Mouse (Mus musculus): ENCODE data around the gene Mcm9. TPM values are rescaled to one million over a fixed set of nuclear protein-coding genes. Genes with fewer than 3 reads are reported as not detected.

Mcm9 gene
- polyA plus RNA-seq, 1 experiment: not detected

- Histone ChIP-seq H3K4me1 (ENCODE audit: control insufficient read depth, insufficient read depth, low read length) (no peaks in the 10 kb centered on the region), H3K4me3 (ENCODE audit: insufficient read depth, low read depth, low read length) (no peak overlapping the region), H3K27ac (ENCODE audit: insufficient read depth, low read depth, low read length) (no peak overlapping the region)
- WGBS: 88% methylated on average over 5 of the region's 5 CpGs
- TF ChIP-seq POLR2A (IDR thresholded peaks at IDR 0.05; ENCODE audit: insufficient read depth, low read depth, low read length) (no peak), CTCF (IDR thresholded peaks at IDR 0.05; ENCODE audit: insufficient read depth, low read depth, low read length) (no peak)
Observed at GRCm38 (mm10) chr10:53532297-53532696, 97.9 kb downstream of the Mcm9 start.

- Histone ChIP-seq H3K4me1 (ENCODE audit: control insufficient read depth, insufficient read depth, low read length) (no peaks in the 10 kb centered on the region), H3K4me3 (ENCODE audit: insufficient read depth, low read depth, low read length) (no peak overlapping the region), H3K27ac (ENCODE audit: insufficient read depth, low read depth, low read length) (no peak overlapping the region)
- no peak for TF ChIP-seq POLR2A (IDR thresholded peaks at IDR 0.05; ENCODE audit: insufficient read depth, low read depth, low read length)
- no peak for TF ChIP-seq CTCF (IDR thresholded peaks at IDR 0.05; ENCODE audit: insufficient read depth, low read depth, low read length)
- 30% methylated on average over 6 of the region's 6 CpGs for WGBS
Observed at GRCm38 (mm10) chr10:53527838-53528773, 102.1 kb downstream of the Mcm9 start.

GRCm38 (mm10) chr10:53527344-53527743, 102.9 kb downstream of the Mcm9 start:
- 77% methylated on average over 3 of the region's 3 CpGs for WGBS
- H3K27ac ChIP-seq (ENCODE audit: insufficient read depth, low read depth, low read length): no peak overlapping the region
- no peaks in the 10 kb centered on the region for H3K4me1 ChIP-seq (ENCODE audit: control insufficient read depth, insufficient read depth, low read length)
- TF ChIP-seq CTCF (IDR thresholded peaks at IDR 0.05; ENCODE audit: insufficient read depth, low read depth, low read length) (no peak), POLR2A (IDR thresholded peaks at IDR 0.05; ENCODE audit: insufficient read depth, low read depth, low read length) (no peak)
- H3K4me3 ChIP-seq (ENCODE audit: insufficient read depth, low read depth, low read length): no peak overlapping the region

- TF ChIP-seq POLR2A (IDR thresholded peaks at IDR 0.05; ENCODE audit: insufficient read depth, low read depth, low read length): no peak
- no peak for TF ChIP-seq CTCF (IDR thresholded peaks at IDR 0.05; ENCODE audit: insufficient read depth, low read depth, low read length)
- WGBS: 94% methylated on average over 2 of the region's 2 CpGs
- Histone ChIP-seq H3K4me1 (ENCODE audit: control insufficient read depth, insufficient read depth, low read length) (no peaks in the 10 kb centered on the region), H3K4me3 (ENCODE audit: insufficient read depth, low read depth, low read length) (no peak overlapping the region), H3K27ac (ENCODE audit: insufficient read depth, low read depth, low read length) (no peak overlapping the region)
Observed at GRCm38 (mm10) chr10:53526350-53526749, 103.9 kb downstream of the Mcm9 start.

GRCm38 (mm10) chr10:53525265-53525976, 104.8 kb downstream of the Mcm9 start:
- WGBS: 69% methylated on average over 3 of the region's 3 CpGs
- Histone ChIP-seq H3K27ac (ENCODE audit: insufficient read depth, low read depth, low read length) (no peak overlapping the region), H3K4me3 (ENCODE audit: insufficient read depth, low read depth, low read length) (no peak overlapping the region), H3K4me1 (ENCODE audit: control insufficient read depth, insufficient read depth, low read length) (no peaks in the 10 kb centered on the region)
- TF ChIP-seq POLR2A (IDR thresholded peaks at IDR 0.05; ENCODE audit: insufficient read depth, low read depth, low read length): no peak
- no peak for TF ChIP-seq CTCF (IDR thresholded peaks at IDR 0.05; ENCODE audit: insufficient read depth, low read depth, low read length)

- no peak for TF ChIP-seq CTCF (IDR thresholded peaks at IDR 0.05; ENCODE audit: insufficient read depth, low read depth, low read length)
- no peak for TF ChIP-seq POLR2A (IDR thresholded peaks at IDR 0.05; ENCODE audit: insufficient read depth, low read depth, low read length)
- Histone ChIP-seq H3K27ac (ENCODE audit: insufficient read depth, low read depth, low read length) (0 out of 2 replicates have a peak overlapping the region, but pooled peaks have one; percentile 54), H3K4me1 (ENCODE audit: control insufficient read depth, insufficient read depth, low read length) (no peaks in the 10 kb centered on the region), H3K4me3 (ENCODE audit: insufficient read depth, low read depth, low read length) (no peak overlapping the region)
- WGBS: 75% methylated on average over 14 of the region's 14 CpGs
Observed at GRCm38 (mm10) chr10:53519068-53519954, 110.9 kb downstream of the Mcm9 start.

- H3K4me3 ChIP-seq (ENCODE audit: insufficient read depth, low read depth, low read length): no peak overlapping the region
- no peaks in the 10 kb centered on the region for H3K4me1 ChIP-seq (ENCODE audit: control insufficient read depth, insufficient read depth, low read length)
- no peak for TF ChIP-seq POLR2A (IDR thresholded peaks at IDR 0.05; ENCODE audit: insufficient read depth, low read depth, low read length)
- TF ChIP-seq CTCF (IDR thresholded peaks at IDR 0.05; ENCODE audit: insufficient read depth, low read depth, low read length): no peak
- 0 out of 2 replicates have a peak overlapping the region, but pooled peaks have one; percentile 54 for H3K27ac ChIP-seq (ENCODE audit: insufficient read depth, low read depth, low read length)
- WGBS: 62% methylated on average over 8 of the region's 8 CpGs
Observed at GRCm38 (mm10) chr10:53518599-53518913, 111.7 kb downstream of the Mcm9 start.

GRCm38 (mm10) chr10:53517770-53518598, 112.3 kb downstream of the Mcm9 start:
- Histone ChIP-seq H3K4me3 (ENCODE audit: insufficient read depth, low read depth, low read length) (no peak overlapping the region), H3K27ac (ENCODE audit: insufficient read depth, low read depth, low read length) (0 out of 2 replicates have a peak overlapping the region, but pooled peaks have one; percentile 54), H3K4me1 (ENCODE audit: control insufficient read depth, insufficient read depth, low read length) (no peaks in the 10 kb centered on the region)
- TF ChIP-seq CTCF (IDR thresholded peaks at IDR 0.05; ENCODE audit: insufficient read depth, low read depth, low read length) (no peak), POLR2A (IDR thresholded peaks at IDR 0.05; ENCODE audit: insufficient read depth, low read depth, low read length) (no peak)
- 82% methylated on average over 14 of the region's 14 CpGs for WGBS

All from olfactory bulb, adult 2 months (tissue).